Mouse (Mus musculus): ENCODE results near the gene Map3k5. TPM values are rescaled to one million over a fixed set of nuclear protein-coding genes. Genes with fewer than 3 reads are reported as not detected.

Gene Map3k5
- total RNA-seq, 2 experiments from 2014 or later, result 47.7 to 48.4 TPM

DNA sequence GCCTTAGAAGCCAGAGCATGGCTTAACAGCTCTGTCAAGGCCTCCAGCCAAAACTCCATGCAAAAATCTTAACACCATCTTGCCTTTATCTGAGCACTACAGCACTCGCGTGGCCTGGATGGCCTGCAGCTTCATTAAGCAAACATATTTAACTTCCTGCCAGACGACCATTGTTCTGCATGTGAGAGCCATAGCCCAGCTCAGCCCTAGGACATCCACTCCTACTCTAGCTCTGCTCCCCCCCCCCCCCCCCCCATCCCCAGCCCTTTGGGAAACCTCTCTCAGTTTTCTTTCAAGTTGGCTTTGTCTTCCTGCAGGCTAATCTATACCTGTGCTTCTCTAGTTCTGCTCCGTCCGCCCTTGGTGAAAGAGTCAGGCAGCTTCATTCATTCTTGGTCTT lies 67.7 kb downstream of the Map3k5 start:
- no peak for DNase-seq (ENCODE audit: low spot score in 2 of 2)

DNA sequence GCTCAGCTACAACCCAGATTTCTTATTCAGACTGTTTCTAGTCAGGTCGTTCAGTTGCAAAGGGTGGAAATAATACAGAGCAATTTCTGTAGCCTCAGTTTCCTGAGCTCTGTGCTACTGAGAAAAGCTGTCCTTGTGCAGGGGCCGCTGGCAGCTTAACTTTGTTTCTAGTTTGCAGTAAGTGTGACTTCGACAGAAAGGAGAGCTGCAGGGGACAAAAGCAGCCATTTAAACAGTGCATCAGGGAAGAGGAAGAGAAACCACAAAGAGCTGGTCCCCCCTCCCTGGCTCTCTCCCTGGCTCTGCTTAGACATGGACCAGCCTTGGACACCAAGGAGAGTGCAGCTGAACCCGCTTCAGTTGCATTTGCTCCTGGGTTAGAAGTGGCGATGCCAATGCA lies 68.7 kb downstream of the Map3k5 start:
- DNase-seq (ENCODE audit: low spot score in 2 of 2), result no peak

DNA sequence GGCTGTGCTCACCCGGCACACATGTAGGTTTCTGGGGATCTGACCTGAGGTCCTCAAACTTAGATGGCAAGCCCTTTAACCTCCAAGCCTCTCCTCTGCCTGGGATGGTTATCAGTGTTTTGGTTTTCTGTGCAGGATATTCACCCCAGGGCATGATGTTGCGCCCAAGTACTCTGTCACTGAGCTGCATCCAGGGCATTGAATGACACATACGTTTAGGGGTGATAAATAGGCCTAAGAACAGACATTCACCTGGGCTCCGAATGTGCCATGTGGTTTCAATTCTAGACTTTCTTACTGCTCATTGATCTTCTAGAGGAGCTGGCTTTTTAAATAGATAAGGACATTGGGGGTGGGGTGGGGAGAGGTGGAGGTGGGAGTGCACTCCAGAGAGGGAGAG lies 70.5 kb downstream of the Map3k5 start:
- no peak for DNase-seq (ENCODE audit: low spot score in 2 of 2)

GRCm38 (mm10) chr10:20005491-20005952 lies 71.2 kb downstream of the Map3k5 start:
- DNase-seq (ENCODE audit: low spot score in 2 of 2), result no peak

GRCm38 (mm10) chr10:20006333-20007093 lies 72.2 kb downstream of the Map3k5 start:
- DNase-seq (ENCODE audit: low spot score in 2 of 2), result peak; percentile 34 to 54

- DNase-seq (ENCODE audit: low spot score in 2 of 2), result no peak
Measured at GRCm38 (mm10) chr10:20009310-20009709, 75.0 kb downstream of the Map3k5 start.

- no peak for DNase-seq (ENCODE audit: low spot score in 2 of 2)
Measured at GRCm38 (mm10) chr10:20010018-20010417, 75.7 kb downstream of the Map3k5 start.

GRCm38 (mm10) chr10:20018406-20018805 lies 84.1 kb downstream of the Map3k5 start:
- peak; percentile 23 to 24 for DNase-seq (ENCODE audit: low spot score in 2 of 2)

DNA sequence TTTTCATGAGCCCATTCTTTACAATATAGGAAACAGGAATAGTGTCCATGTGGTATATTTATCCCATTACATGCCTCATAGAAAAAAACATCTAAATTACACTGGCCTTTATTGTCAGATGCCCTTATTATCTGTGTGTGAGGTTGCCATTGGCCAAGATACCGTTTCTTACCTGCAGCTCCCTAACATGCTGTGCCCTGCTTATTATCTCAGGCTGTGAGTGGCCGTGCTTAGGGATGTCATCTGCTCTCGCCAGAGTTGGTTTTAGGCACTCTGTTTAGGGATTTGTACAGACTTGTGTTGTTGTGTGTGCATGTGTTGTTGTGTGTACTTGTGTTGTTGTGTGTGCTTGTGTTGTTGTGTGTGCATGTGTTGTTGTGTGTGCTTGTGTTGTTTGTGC lies 84.5 kb downstream of the Map3k5 start:
- DNase-seq (ENCODE audit: low spot score in 2 of 2), result no peak

- no peak for DNase-seq (ENCODE audit: low spot score in 2 of 2)
Measured at GRCm38 (mm10) chr10:20021256-20021655, 87.0 kb downstream of the Map3k5 start.

GRCm38 (mm10) chr10:20021670-20022468 lies 87.6 kb downstream of the Map3k5 start:
- DNase-seq (ENCODE audit: low spot score in 2 of 2), result no peak

DNA sequence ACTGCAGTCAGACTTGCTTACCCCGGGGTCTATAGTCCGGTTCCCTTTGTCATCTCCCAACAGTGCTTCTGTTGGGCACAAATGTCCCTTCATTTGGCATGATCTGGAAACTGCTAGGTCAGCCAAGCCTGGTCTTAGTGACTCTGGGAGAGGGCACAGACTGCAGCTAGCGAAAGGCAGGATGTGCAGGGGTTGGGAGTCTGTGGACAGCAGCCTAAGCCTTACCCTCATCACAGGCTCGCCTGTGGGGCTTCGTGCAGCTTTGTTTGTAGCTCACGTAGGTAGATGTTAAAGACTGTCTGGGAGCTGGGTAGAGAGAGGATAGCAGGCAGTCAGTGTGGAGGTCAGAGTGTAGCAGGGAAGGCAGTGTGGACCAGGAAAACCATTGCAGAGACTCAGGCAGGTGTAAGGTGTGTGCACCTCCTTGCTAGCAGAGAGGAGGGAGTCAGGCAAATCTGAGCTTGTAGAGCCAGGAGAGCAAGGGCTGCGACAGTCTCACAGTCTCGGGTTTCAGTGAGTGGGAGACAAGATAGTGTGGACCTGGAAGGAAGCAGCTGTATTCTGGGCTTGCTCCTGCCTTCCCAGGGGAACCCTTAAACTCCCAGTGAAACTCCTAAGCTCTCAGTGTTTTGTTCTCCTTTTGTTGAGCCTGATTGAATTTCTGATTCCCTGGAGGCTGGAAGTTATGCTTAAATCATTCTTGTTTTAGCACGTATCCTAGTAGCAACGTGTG lies 88.5 kb downstream of the Map3k5 start:
- no peak for DNase-seq (ENCODE audit: low spot score in 2 of 2)

DNA sequence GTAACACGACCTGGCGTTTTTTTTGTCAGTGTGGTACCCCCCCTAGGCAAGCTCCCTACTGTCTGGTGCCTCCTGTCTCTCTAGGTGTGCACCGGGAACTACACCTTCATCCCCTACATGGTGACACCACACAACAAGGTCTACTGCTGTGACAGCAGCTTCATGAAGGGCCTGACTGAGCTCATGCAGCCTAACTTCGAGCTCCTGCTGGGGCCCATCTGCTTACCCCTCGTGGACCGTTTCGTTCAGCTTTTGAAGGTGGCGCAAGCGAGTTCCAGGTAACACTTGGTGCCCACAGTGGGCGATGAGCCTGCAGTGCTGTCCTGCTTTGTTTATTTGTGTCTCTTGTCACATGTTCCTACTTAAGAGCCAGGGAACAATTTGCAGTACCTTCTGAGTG lies 89.3 kb downstream of the Map3k5 start:
- DNase-seq (ENCODE audit: low spot score in 2 of 2), result no peak

- DNase-seq (ENCODE audit: low spot score in 2 of 2), result no peak
Measured at GRCm38 (mm10) chr10:20024891-20025290, 90.6 kb downstream of the Map3k5 start.

- no peak for DNase-seq (ENCODE audit: low spot score in 2 of 2)
Measured at GRCm38 (mm10) chr10:20025781-20026520, 91.7 kb downstream of the Map3k5 start.

GRCm38 (mm10) chr10:20030703-20031102 lies 96.4 kb downstream of the Map3k5 start:
- DNase-seq (ENCODE audit: low spot score in 2 of 2), result no peak

- peak; percentile 34 to 45 for DNase-seq (ENCODE audit: low spot score in 2 of 2)
Measured at GRCm38 (mm10) chr10:20031936-20032335, 97.7 kb downstream of the Map3k5 start.

DNA sequence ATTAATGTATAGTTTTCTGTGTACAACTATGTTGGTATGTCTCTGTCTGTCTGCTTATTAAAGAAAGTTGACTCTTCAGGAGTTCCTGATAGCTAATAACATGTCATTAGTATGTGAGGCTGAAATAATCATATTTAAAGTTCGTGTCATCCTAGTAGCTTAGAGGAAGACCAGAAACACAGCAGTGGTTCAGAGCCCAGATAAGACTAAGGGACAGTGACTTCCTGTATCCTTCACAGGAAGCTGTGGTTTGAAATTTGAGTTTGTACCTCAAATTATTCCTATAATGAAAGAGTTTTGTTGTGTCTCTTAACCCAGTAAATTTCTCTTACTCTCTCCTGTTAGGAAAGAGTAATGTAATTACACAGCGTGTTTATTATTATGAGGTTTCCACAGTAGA lies 102.1 kb downstream of the Map3k5 start:
- DNase-seq (ENCODE audit: low spot score in 2 of 2), result no peak

GRCm38 (mm10) chr10:20036846-20037245 lies 102.6 kb downstream of the Map3k5 start:
- DNase-seq (ENCODE audit: low spot score in 2 of 2), result no peak

GRCm38 (mm10) chr10:20039531-20039930 lies 105.3 kb downstream of the Map3k5 start:
- DNase-seq (ENCODE audit: low spot score in 2 of 2), result no peak

DNA sequence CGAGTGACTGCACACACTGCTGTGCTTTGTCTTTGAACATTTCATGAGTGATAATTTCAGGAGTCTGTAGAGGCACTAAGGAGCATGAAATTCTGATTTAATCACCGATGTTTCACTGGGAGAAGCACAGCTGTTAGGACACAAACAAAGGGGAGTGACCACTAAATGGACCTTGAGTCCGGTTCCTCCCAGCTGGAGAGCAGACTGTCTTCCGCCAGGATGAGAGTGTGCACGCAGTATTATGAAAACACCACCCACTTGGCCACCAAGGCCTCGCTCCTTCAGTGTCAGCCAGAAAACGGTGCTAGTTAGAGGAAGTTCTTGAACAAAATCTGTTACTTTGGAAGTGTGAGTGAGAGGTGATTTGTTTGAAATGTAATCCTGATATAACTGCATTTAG lies 105.8 kb downstream of the Map3k5 start:
- no peak for DNase-seq (ENCODE audit: low spot score in 2 of 2)

All from left cerebral cortex, adult 18-20 months (tissue).